Mouse (Mus musculus): ENCODE results near the gene Hesx1. TPM values are rescaled to one million over a fixed set of nuclear protein-coding genes. Genes with fewer than 3 reads are reported as not detected.

Hesx1 gene
- polyA plus RNA-seq, 1 experiment from 2014 or later, result 0.21 TPM

DNA sequence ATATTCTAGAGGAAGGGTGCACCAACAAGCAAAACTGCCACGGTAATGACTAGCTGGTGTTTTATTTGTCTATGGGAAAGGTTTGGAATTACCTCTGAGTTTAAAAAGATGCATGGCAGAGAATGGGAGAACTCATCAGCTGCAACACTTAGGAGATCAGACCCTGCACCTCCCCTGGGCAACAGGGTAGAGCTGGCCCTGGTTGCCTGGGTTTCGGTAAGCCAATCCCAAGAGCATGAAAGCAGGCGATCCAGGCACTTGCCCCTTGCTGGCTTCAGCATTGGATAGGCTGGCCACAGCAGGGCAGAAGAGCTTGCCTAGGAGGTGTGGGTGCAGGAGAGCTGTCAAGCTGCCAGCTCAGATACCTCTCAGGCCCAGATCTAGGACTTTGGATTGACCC is 14.4 kb upstream of the Hesx1 start:
- Histone ChIP-seq H3K4me3 (no peak overlapping the region), H3K27ac (no peak overlapping the region), H3K4me2 (no peak overlapping the region), H3K9ac (no peak overlapping the region), H3K9me3 (peaks cover 12% of the 10 kb centered on the region), H3K27me3 (no peaks in the 10 kb centered on the region), H3K4me1 (peaks cover 7% of the 10 kb centered on the region; the same call in 1 of the 2 replicates), H3K36me3 (no peaks in the 10 kb centered on the region)
- ATAC-seq (ENCODE audit: insufficient number of reproducible peaks, insufficient read depth, low FRiP score, low TSS enrichment, low read depth), result peak; percentile 52; the same call in 1 of the 2 replicates
- WGBS, result 73% methylated on average over 3 of the region's 3 CpGs

DNA sequence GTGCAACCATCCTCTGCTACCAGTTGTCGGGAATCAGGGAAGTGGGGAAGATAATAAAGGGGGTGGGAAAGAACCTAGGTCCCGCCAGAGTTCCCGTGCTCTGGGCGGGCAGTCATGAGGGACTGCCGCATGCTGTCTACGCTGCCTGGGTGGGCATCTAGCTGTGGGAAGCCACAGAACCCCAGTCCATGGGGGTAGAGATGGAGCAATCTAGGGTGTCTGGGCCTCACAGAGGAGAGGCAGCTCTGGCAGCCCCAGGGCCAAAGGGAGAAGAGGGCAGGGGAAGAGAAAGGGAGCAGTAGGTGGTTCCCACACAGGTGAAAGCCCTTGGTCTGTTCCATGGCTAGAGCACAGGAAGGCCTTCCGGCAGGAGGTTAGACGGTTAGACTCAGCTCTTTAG is 13.2 kb upstream of the Hesx1 start:
- Histone ChIP-seq H3K36me3 (no peaks in the 10 kb centered on the region), H3K27ac (no peak overlapping the region), H3K9me3 (peaks cover 12% of the 10 kb centered on the region), H3K9ac (no peak overlapping the region), H3K4me2 (no peak overlapping the region), H3K4me1 (peaks cover 7% of the 10 kb centered on the region; the same call in 1 of the 2 replicates), H3K4me3 (no peak overlapping the region), H3K27me3 (no peaks in the 10 kb centered on the region)
- 94% methylated on average over 8 of the region's 8 CpGs for WGBS
- ATAC-seq (ENCODE audit: insufficient number of reproducible peaks, insufficient read depth, low FRiP score, low TSS enrichment, low read depth), result no peak

DNA sequence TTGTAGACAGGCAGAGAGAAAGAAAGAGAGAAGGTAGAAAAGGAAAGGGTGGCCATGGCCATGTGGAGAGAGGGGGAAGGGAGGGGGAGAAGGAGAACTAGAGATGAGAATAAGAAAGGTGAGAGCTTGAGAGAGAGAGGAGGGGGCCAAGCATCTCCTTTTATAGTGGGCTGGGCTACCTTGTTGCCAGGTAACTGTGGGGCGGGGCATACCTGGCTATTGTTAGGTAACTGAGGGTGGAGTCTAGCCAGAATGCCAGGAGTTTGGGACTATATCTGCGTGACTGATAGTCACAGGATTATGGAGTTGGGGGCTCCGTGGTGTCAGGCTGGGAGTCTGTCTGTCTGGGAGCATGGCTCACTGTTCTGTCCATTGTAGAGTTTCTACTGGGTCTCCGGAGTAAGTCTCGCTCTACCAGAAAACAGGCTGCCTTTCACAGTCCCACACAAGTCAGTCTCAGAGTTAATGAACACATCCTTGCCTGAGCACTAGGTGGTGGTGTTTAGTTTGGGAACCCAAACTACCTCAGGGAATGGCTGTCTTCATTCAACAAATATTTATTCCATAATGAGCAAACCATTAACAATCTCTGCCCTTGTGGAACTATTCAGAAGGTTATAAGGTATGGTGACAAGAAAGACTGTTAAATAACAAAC is 12.6 kb upstream of the Hesx1 start:
- no peak overlapping the region for H3K4me3 ChIP-seq
- H3K4me1 ChIP-seq, result peaks cover 7% of the 10 kb centered on the region; the same call in 1 of the 2 replicates
- 64% methylated on average over 5 of the region's 5 CpGs for WGBS
- H3K27ac ChIP-seq, result no peak overlapping the region
- H3K9ac ChIP-seq, result no peak overlapping the region
- no peaks in the 10 kb centered on the region for H3K27me3 ChIP-seq
- H3K4me2 ChIP-seq, result no peak overlapping the region
- H3K9me3 ChIP-seq, result peaks cover 12% of the 10 kb centered on the region
- no peaks in the 10 kb centered on the region for H3K36me3 ChIP-seq
- ATAC-seq (ENCODE audit: insufficient number of reproducible peaks, insufficient read depth, low FRiP score, low TSS enrichment, low read depth), result no peak

DNA sequence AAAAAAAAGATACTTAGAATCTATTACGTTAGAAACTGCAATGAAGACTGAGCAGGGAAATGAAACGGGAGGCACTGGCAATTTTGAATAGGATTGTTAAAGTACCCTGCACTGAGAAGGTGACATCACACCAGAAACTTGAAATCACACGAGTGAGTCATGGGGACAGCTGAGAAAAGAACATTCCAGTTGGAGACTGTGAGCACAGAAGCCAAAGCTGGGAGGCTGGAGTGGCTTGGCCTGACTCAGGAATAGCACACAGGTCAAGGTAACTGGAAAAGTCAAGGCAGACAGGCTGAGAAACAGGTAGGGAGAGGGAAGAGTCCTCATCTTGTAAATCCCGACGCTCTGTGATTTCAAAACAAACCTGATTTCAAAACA is 12.1 kb upstream of the Hesx1 start:
- no peak for ATAC-seq (ENCODE audit: insufficient number of reproducible peaks, insufficient read depth, low FRiP score, low TSS enrichment, low read depth)
- H3K9me3 ChIP-seq, result peaks cover 12% of the 10 kb centered on the region
- peaks cover 5% of the 10 kb centered on the region; the same call in 1 of the 2 replicates for H3K4me1 ChIP-seq
- H3K9ac ChIP-seq, result no peak overlapping the region
- WGBS, result 79% methylated on average over 5 of the region's 5 CpGs
- no peak overlapping the region for H3K4me2 ChIP-seq
- H3K36me3 ChIP-seq, result no peaks in the 10 kb centered on the region
- no peak overlapping the region for H3K27ac ChIP-seq
- no peak overlapping the region for H3K4me3 ChIP-seq
- no peaks in the 10 kb centered on the region for H3K27me3 ChIP-seq

DNA sequence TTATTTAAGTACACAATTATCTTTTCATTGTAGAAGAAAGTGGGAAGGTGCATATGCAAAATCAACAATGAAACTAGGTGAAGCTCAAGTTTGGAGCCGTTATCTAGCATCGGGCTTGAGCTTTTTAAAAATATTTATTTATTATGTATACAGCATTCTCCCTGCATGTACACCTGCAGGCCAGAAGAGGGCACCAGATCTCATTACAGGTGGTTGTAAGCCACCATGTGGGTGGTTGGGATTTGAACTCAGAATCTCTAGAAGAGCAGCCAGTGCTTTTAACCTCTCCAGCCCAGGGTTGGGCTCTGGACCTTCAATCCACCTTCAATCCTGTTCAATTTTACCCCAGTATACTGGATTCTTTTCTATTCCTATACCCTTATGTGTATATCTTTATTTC is 5.5 kb upstream of the Hesx1 start:
- Histone ChIP-seq H3K36me3 (no peaks in the 10 kb centered on the region), H3K9ac (no peak overlapping the region), H3K9me3 (no peaks in the 10 kb centered on the region), H3K4me1 (peaks cover 5% of the 10 kb centered on the region; the same call in 1 of the 2 replicates), H3K4me3 (no peak overlapping the region), H3K4me2 (no peak overlapping the region), H3K27me3 (no peaks in the 10 kb centered on the region), H3K27ac (no peak overlapping the region)
- no peak for ATAC-seq (ENCODE audit: insufficient number of reproducible peaks, insufficient read depth, low FRiP score, low TSS enrichment, low read depth)
- WGBS, result 80% methylated on average over 2 of the region's 2 CpGs

DNA sequence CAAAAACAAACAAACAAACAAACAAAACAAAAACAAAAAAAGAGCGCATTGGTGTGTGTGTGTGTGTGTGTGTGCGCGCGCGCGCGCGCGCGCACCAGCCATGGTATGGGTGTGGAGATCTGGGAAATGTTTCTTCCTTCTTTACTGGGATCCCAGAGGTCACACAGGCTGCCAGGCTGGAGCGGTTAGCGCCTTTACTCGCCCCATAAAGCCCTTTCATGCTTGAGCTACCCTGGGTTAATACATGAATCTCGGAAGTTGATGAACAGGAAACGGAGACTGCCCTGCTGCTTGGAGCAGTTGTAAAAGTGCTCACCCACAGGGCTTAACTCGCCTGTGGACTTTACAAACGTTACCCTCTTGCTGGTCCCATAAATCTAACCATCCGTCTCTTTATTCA is 2.6 kb upstream of the Hesx1 start:
- H3K4me3 ChIP-seq, result no peak overlapping the region
- H3K9ac ChIP-seq, result no peak overlapping the region
- no peak for ATAC-seq (ENCODE audit: insufficient number of reproducible peaks, insufficient read depth, low FRiP score, low TSS enrichment, low read depth)
- no peaks in the 10 kb centered on the region for H3K9me3 ChIP-seq
- no peak overlapping the region for H3K27ac ChIP-seq
- H3K36me3 ChIP-seq, result no peaks in the 10 kb centered on the region
- H3K27me3 ChIP-seq, result no peaks in the 10 kb centered on the region
- WGBS, result 76% methylated on average over 18 of the region's 18 CpGs
- H3K4me1 ChIP-seq, result peaks cover 13% of the 10 kb centered on the region
- no peak overlapping the region for H3K4me2 ChIP-seq

DNA sequence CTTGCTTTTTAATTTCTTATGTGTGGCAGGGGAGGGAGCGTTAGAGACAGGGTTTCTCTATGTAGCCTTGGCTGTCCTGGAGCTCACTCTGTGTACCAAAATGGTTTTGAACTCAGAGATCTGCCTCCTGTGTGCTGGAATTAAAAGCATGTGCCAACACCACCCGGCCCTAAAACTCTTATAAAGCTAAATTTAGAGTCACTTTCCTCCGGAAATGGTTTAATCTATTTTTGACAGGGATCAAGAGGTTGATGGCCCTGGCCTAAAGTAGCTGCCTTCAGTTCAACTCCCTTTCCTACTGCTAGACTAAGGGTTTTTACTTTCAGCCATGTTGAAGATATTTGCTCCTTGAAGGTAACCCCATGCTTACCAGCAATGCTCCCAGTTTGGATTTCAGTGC is 789 bp upstream of the Hesx1 start:
- WGBS, result 39% methylated on average over 3 of the region's 3 CpGs
- no peaks in the 10 kb centered on the region for H3K36me3 ChIP-seq
- no peaks in the 10 kb centered on the region for H3K9me3 ChIP-seq
- H3K4me1 ChIP-seq, result peaks cover 13% of the 10 kb centered on the region
- H3K27ac ChIP-seq, result no peak overlapping the region
- no peak overlapping the region for H3K9ac ChIP-seq
- no peak overlapping the region for H3K4me2 ChIP-seq
- H3K27me3 ChIP-seq, result no peaks in the 10 kb centered on the region
- ATAC-seq (ENCODE audit: insufficient number of reproducible peaks, insufficient read depth, low FRiP score, low TSS enrichment, low read depth), result no peak
- no peak overlapping the region for H3K4me3 ChIP-seq

DNA sequence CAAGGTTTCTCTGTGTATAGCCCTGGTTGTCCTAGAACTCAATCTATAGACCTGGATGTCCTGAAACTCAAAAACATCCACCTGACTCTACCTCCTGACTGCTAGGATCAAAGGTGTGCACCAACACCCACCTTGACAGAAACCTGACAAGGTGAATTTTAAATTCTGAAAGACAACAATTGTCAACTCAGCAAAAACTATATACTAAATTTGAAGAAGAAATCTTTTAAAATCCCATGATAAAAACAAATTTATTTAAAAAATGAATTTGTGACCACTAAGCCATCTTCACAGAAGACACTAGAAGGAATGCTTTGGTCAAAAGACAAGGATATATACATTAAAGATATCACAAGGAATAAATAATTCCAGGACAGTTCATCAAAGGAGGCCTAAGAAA is 2.0 kb downstream of the Hesx1 start:
- Histone ChIP-seq H3K9me3 (no peaks in the 10 kb centered on the region), H3K9ac (no peak overlapping the region), H3K36me3 (no peaks in the 10 kb centered on the region), H3K27ac (no peak overlapping the region), H3K27me3 (no peaks in the 10 kb centered on the region; the same call in 1 of the 2 replicates), H3K4me3 (no peak overlapping the region), H3K4me2 (no peak overlapping the region), H3K4me1 (peaks cover 17% of the 10 kb centered on the region)
- no peak for ATAC-seq (ENCODE audit: insufficient number of reproducible peaks, insufficient read depth, low FRiP score, low TSS enrichment, low read depth)

DNA sequence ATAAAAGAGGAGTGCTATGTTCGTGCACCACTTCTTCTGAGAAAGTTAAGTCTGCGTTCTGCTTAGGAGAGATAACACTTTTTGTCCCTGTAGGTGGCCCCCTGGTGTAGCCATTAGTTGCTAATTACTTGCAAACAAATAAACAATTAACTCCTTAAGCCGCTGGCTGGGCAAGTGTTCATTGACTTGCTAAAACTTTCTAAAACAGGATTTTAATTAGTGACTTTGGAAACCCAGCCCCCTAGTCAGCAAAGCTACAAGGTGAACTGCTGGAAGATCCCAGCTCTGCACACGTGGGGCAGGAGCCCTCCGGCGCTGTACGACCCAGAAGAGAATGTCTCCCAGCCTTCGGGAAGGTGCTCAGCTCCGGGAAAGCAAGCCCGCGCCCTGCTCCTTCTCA is 6.2 kb downstream of the Hesx1 start:
- no peaks in the 10 kb centered on the region for H3K9me3 ChIP-seq
- H3K9ac ChIP-seq, result no peak overlapping the region
- peak overlapping the region; percentile 35 for H3K4me2 ChIP-seq
- no peak overlapping the region for H3K27ac ChIP-seq
- 4% methylated on average over 11 of the region's 11 CpGs for WGBS
- H3K4me3 ChIP-seq, result no peak overlapping the region
- no peaks in the 10 kb centered on the region for H3K36me3 ChIP-seq
- ATAC-seq (ENCODE audit: insufficient number of reproducible peaks, insufficient read depth, low FRiP score, low TSS enrichment, low read depth), result no peak
- H3K4me1 ChIP-seq, result 0 out of 2 replicates have a peak, but pooled peaks cover 3% of the 10 kb centered on the region
- no peaks in the 10 kb centered on the region; the same call in 1 of the 2 replicates for H3K27me3 ChIP-seq

DNA sequence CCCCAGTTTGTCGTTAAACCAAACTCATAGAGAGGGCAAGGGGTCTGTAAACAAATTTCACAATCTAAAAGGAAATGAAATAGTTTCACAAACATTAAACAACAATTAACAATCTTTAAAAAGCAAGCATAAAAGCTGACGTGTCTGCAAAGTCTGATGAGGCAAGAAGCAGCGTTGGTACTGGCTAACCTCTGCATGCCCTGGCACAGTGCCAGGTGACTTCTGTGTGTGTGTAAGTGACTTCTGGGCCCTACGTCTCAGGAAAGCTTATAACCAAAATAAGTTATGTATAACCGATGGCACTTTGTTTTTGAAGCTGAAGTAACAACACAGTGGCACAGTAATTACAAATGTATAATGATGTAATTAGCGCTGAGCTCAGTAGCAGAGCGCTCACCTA is 10.7 kb downstream of the Hesx1 start:
- no peak overlapping the region for H3K9ac ChIP-seq
- no peak overlapping the region for H3K4me3 ChIP-seq
- 0 out of 2 replicates have a peak, but pooled peaks cover 3% of the 10 kb centered on the region for H3K4me1 ChIP-seq
- no peak for ATAC-seq (ENCODE audit: insufficient number of reproducible peaks, insufficient read depth, low FRiP score, low TSS enrichment, low read depth)
- H3K36me3 ChIP-seq, result no peaks in the 10 kb centered on the region
- H3K9me3 ChIP-seq, result no peaks in the 10 kb centered on the region
- WGBS, result 74% methylated on average over 7 of the region's 7 CpGs
- H3K27ac ChIP-seq, result no peak overlapping the region
- no peak overlapping the region for H3K4me2 ChIP-seq
- no peaks in the 10 kb centered on the region; the same call in 1 of the 2 replicates for H3K27me3 ChIP-seq

DNA sequence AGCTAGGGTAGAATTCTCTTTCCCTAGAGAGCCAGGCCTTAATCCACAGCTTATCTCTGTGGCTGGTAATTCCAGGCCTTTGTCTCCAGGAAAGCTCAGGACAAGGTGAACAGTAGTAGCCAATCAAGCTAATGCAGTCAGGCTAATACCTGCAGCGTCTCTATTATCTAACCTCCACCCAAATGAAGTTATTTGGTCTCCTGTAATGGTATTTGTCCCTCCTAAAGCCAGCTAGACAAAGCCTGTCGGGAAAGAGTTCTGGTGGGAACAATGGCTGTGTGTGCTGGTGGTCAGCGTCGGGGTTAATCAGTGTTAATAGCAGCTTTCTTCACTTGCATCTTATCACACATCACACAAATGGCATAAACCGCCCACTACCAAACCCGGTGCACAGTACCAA is 11.7 kb downstream of the Hesx1 start:
- 18% methylated on average over 6 of the region's 6 CpGs for WGBS
- no peaks in the 10 kb centered on the region for H3K4me1 ChIP-seq
- H3K9ac ChIP-seq, result no peak overlapping the region
- ATAC-seq (ENCODE audit: insufficient number of reproducible peaks, insufficient read depth, low FRiP score, low TSS enrichment, low read depth), result no peak
- H3K27ac ChIP-seq, result no peak overlapping the region
- H3K9me3 ChIP-seq, result no peaks in the 10 kb centered on the region
- H3K36me3 ChIP-seq, result no peaks in the 10 kb centered on the region
- no peak overlapping the region for H3K4me2 ChIP-seq
- H3K4me3 ChIP-seq, result no peak overlapping the region
- H3K27me3 ChIP-seq, result no peaks in the 10 kb centered on the region

DNA sequence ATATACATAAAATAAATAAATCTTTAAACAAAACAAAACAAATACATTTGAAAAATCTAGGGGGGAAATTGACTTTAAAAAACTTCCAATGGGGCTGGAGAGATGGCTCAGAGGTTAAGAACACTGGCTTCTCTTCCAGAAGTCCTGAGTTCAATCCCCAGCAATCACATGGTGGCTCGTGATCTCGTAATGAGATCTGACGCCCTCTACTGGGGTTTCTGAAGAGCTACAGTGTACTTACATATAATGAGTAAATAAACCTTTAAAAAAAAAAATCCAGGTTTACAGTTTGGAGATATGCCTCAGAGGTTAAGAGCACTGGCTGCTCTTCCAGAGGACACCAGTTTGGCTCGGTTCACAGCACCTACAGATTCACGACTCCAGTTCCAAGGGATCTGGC is 17.3 kb downstream of the Hesx1 start:
- H3K9ac ChIP-seq, result no peak overlapping the region
- no peak overlapping the region for H3K27ac ChIP-seq
- H3K4me3 ChIP-seq, result no peak overlapping the region
- H3K36me3 ChIP-seq, result no peaks in the 10 kb centered on the region
- no peaks in the 10 kb centered on the region for H3K9me3 ChIP-seq
- 80% methylated on average over 5 of the region's 5 CpGs for WGBS
- no peaks in the 10 kb centered on the region for H3K27me3 ChIP-seq
- H3K4me2 ChIP-seq, result no peak overlapping the region
- no peaks in the 10 kb centered on the region for H3K4me1 ChIP-seq
- ATAC-seq (ENCODE audit: insufficient number of reproducible peaks, insufficient read depth, low FRiP score, low TSS enrichment, low read depth), result no peak

Data from embryonic facial prominence, embryonic 13.5 days (tissue).